Mouse (Mus musculus): ENCODE measurements around the gene Vmn2r90. TPM values are rescaled to one million over a fixed set of nuclear protein-coding genes. Genes with fewer than 3 reads are reported as not detected.
"Not testable (repeated sequence)": the region's sequence is repeated elsewhere in the genome, so short reads cannot be mapped to it uniquely, and the experiment has no call there.

Vmn2r90 gene
- under 1 TPM in 1 of 2 experiments, not detected in 1; 0.16 TPM for total RNA-seq (2021)
- long read RNA-seq, experiment 1, result 0 reads
- long read RNA-seq, experiment 2, result 0 reads

GRCm38 (mm10) chr17:17703447-17703846 is at the start of gene Vmn2r90:
Gene Vmn2r90 (plus strand): TSS chr17:17703747.
- intact Hi-C loops (cut with DNase I), result no loop called here
- no peak for TF ChIP-seq CTCF (IDR thresholded peaks at IDR 0.05)
- Histone ChIP-seq H3K4me3 (no peak within 1 kb of the TSS), H3K27ac (no peak within 1 kb of the TSS)
- no peak for DNase-seq (ENCODE audit: extremely low spot score in 1 of 2, low spot score in 2 of 2)

- Histone ChIP-seq H3K4me3 (no peak overlapping the region), H3K27ac (no peak overlapping the region)
- no peak for DNase-seq (ENCODE audit: extremely low spot score in 1 of 2, low spot score in 2 of 2)
- TF ChIP-seq CTCF (IDR thresholded peaks at IDR 0.05), result no peak
- intact Hi-C loops (cut with DNase I), result loop anchor here (5.0 kb wide), 1 partner anchor 92 kb away; no protein-coding TSS in a partner anchor
Observed at GRCm38 (mm10) chr17:17654997-17655828, 48.3 kb upstream of the Vmn2r90 start.

GRCm38 (mm10) chr17:17655829-17656176 is 47.7 kb upstream of the Vmn2r90 start:
- TF ChIP-seq CTCF (IDR thresholded peaks at IDR 0.05), result no peak
- H3K27ac ChIP-seq, result no peak overlapping the region
- no peak for DNase-seq (ENCODE audit: extremely low spot score in 1 of 2, low spot score in 2 of 2)
- no peak overlapping the region for H3K4me3 ChIP-seq
- intact Hi-C loops (cut with DNase I), result no loop called here

GRCm38 (mm10) chr17:17678781-17679180 is 24.8 kb upstream of the Vmn2r90 start:
- DNase-seq (ENCODE audit: extremely low spot score in 1 of 2, low spot score in 2 of 2), result no peak
- Histone ChIP-seq H3K4me3 (no peak overlapping the region), H3K27ac (no peak overlapping the region)
- no peak for TF ChIP-seq CTCF (IDR thresholded peaks at IDR 0.05)
- intact Hi-C loops (cut with DNase I), result no loop called here

GRCm38 (mm10) chr17:17690659-17691058 is 12.9 kb upstream of the Vmn2r90 start:
- DNase-seq (ENCODE audit: extremely low spot score in 1 of 2, low spot score in 2 of 2), result no peak
- TF ChIP-seq CTCF (IDR thresholded peaks at IDR 0.05), result no peak
- Histone ChIP-seq H3K4me3 (no peak overlapping the region), H3K27ac (no peak overlapping the region)
- intact Hi-C loops (cut with DNase I), result no loop called here

DNA sequence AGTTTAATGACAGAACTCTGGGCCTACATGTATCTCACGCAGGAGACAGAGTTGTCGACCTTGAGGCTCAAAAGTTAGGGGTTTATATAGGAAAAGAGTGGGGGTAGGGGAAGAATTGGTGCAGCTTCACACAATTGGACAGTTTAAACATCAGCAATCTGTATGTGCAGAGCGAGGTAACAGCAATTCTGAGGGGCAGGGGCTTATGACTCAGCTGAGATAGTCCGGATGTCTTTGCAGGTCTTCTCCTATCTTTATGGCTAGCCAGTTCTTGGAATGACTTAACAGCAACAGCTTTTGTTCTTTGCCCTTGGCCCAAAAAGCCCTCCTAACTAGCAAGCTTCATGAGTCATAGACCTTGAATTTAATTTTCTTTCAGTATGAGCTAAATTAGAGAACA is 28.8 kb downstream of the Vmn2r90 start:
- DNase-seq (ENCODE audit: extremely low spot score in 1 of 2, low spot score in 2 of 2); H3K27ac ChIP-seq; H3K4me3 ChIP-seq; intact Hi-C loops (cut with DNase I): not testable (repeated sequence)

DNA sequence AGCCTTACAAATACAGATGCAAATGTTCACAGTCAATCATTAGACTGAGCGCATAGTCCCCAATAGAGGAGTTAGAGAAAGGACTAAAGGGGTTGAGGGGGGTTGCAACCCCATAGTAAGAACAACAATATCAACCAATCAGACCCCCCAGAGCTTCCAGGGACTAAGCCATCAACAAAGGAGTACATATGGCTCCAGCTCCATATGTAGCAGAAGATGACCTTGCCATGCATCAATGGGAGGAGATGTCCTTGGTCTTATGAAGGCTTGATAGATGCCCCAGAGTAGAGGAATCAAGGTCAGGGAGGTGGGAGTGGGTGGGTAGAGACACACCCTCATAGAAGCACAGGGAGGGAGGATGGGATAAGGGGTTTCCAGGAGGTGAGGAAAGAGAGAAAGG is 35.1 kb downstream of the Vmn2r90 start:
- DNase-seq (ENCODE audit: extremely low spot score in 1 of 2, low spot score in 2 of 2), result no peak
- Histone ChIP-seq H3K27ac (no peak overlapping the region), H3K4me3 (no peak overlapping the region)
- intact Hi-C loops (cut with DNase I), result no loop called here
- no peak for TF ChIP-seq CTCF (IDR thresholded peaks at IDR 0.05)

- intact Hi-C loops (cut with DNase I); H3K27ac ChIP-seq; DNase-seq (ENCODE audit: extremely low spot score in 1 of 2, low spot score in 2 of 2); H3K4me3 ChIP-seq: not testable (repeated sequence)
Observed at GRCm38 (mm10) chr17:17739300-17739699, 35.8 kb downstream of the Vmn2r90 start.

GRCm38 (mm10) chr17:17739936-17740335 is 36.4 kb downstream of the Vmn2r90 start:
- H3K4me3 ChIP-seq; intact Hi-C loops (cut with DNase I); H3K27ac ChIP-seq; DNase-seq (ENCODE audit: extremely low spot score in 1 of 2, low spot score in 2 of 2): not testable (repeated sequence)

- DNase-seq (ENCODE audit: extremely low spot score in 1 of 2, low spot score in 2 of 2); H3K4me3 ChIP-seq; H3K27ac ChIP-seq; intact Hi-C loops (cut with DNase I): not testable (repeated sequence)
Observed at GRCm38 (mm10) chr17:17741516-17741915, 38.0 kb downstream of the Vmn2r90 start.

DNA sequence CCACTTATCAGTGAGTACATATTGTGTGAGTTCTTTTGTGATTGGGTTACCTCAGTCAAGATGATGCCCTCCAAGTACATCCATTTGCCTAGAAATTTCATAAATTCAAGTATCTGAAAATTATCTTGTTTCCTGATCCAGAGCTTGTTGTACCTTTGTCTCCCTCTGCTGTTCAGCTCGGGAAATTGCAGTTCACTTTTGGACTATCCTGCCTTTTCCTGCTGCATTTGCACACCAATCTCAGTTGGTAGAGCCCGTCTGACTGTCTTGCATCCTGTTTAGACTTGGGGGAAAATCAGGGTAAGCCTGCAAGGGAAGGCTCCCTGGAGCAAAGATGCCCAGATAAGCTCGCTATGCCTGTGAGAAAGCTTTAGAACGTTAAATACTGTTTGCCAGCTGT is 45.8 kb downstream of the Vmn2r90 start:
- TF ChIP-seq CTCF (IDR thresholded peaks at IDR 0.05), result peak; percentile 67
- not testable (repeated sequence) for H3K4me3 ChIP-seq, H3K27ac ChIP-seq
- peak; percentile 39 to 54 for DNase-seq (ENCODE audit: extremely low spot score in 1 of 2, low spot score in 2 of 2)
- intact Hi-C loops (cut with DNase I), result loop anchor here (2.0 to 5.0 kb wide), 2 partner anchors 97 to 357 kb away; no protein-coding TSS in a partner anchor

DNA sequence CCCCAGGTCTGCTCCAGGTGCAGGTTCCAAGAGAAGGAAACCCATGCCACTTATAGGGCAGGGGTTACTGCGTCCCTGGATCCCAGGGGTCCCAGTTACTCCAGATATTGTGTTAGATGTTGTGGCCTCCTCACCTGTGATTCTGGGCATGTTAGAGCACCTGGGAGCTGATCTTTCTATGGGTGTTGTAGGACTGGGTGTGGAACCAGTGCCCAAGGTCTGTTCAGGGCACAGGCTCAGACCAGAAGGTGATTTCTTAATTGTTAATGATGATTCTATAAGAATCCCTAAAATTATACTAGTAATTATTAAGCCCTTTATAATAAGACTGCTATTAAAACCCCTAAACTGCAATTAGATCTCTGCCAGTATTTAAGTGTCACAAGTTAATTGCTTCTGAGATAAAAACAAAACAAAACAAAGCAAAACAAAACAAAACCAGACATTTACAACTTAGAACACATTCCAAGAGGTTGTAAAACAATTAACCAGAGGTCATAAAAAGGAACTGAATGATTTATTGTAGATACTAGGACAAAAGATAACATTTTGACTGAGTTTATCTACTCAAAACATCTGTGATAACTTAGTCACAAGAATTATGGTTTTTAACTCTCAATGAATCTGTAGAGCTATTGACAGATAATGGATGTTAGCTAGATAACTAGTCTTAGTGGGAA is 59.2 kb downstream of the Vmn2r90 start:
- intact Hi-C loops (cut with DNase I), result no loop called here
- DNase-seq (ENCODE audit: extremely low spot score in 1 of 2, low spot score in 2 of 2), result no peak
- TF ChIP-seq CTCF (IDR thresholded peaks at IDR 0.05), result no peak
- H3K4me3 ChIP-seq, result no peak overlapping the region
- no peak overlapping the region for H3K27ac ChIP-seq

Data from left cerebral cortex, adult 2 months (tissue).